Mouse (Mus musculus): ENCODE results near the gene Pfdn5.

- TF ChIP-seq CTCF (IDR thresholded peaks at IDR 0.05; ENCODE audit: borderline replicate concordance, insufficient read depth, low read length), result no peak
- no peak for TF ChIP-seq POLR2A (IDR thresholded peaks at IDR 0.05; ENCODE audit: low read depth, low read length)
These were observed 20.5 kb downstream of the Pfdn5 start for GRCm38 (mm10) chr15:102346444-102346843.

All from embryonic fibroblast, embryonic 13.5 days (primary cell).